In the genomic region with DNA sequence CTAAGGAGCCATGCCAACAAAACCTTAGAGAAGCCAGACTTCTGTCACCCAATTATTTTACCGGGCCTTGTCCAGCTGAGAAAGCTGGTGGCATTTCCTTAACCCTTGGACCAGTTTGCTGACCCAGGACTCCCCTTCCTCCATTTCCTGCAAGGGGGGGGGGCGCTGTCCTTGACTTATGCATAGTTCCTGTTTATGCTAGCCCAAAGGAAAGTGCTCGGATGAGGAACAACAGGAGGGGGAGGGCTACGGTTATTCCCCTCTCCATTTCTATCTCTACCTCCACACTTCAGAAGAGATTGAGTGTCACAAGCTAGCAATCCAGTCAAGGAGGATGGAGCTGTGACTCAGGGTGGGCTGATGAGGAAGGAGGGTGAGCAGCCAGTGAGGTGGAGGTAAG, we compare ENCODE assay signal across 22 mouse cellular contexts. TPM values are rescaled to one million over a fixed set of nuclear protein-coding genes. Genes with fewer than 3 reads are reported as not detected.
DNase-seq lines count a peak whose midpoint lies in the region; ATAC-seq and TF ChIP-seq lines count a peak whose summit lies in the region.
"Had no signal": no experiment of that assay in that cellular context is flagged by ENCODE, and none has a peak within 500 bp of the region (broad histone marks: within the 10 kb centered on the region; RNA-seq: fewer than 3 reads in every experiment).

No protein-coding gene starts in this region.

- no peak for TF ChIP-seq CTCF in heart, adult 2 months (IDR thresholded peaks at IDR 0.05)
- no peak for TF ChIP-seq CTCF in kidney, adult 2 months (conservative IDR thresholded peaks at IDR 0.05; ENCODE audit: insufficient read depth, insufficient read length, low read depth, low read length)
- TF ChIP-seq CTCF in lung, adult 2 months (IDR thresholded peaks at IDR 0.05; ENCODE audit: insufficient read depth, low read length) = no peak

- no peak overlapping the region for H3K4me2 ChIP-seq in kidney, embryonic 14.5 days (replicated peaks; ENCODE audit: low read depth, low read length)
- H3K4me2 ChIP-seq in forebrain, embryonic 11.5 days (ENCODE audit: low read depth, low read length, severe bottlenecking) = no peak overlapping the region
- H3K4me2 ChIP-seq: hindbrain, embryonic 13.5 days; liver, embryonic 15.5 days; midbrain, embryonic 13.5 days; neural tube, embryonic 12.5 days had no signal

- TF ChIP-seq EP300 in heart, adult 2 months (IDR thresholded peaks at IDR 0.05; ENCODE audit: insufficient read depth, low read depth, low read length) = no peak

- no peaks in the 10 kb centered on the region for H3K36me3 ChIP-seq in heart, adult 2 months (ENCODE audit: control insufficient read depth, insufficient read depth, low read length)
- no peaks in the 10 kb centered on the region for H3K36me3 ChIP-seq in kidney, adult 2 months (ENCODE audit: control insufficient read depth, insufficient read depth, low read length)
- no peaks in the 10 kb centered on the region for H3K36me3 ChIP-seq in kidney, embryonic 14.5 days (ENCODE audit: control insufficient read depth, insufficient read depth, low read length)
- H3K36me3 ChIP-seq in limb, embryonic 10.5 days = no peaks in the 10 kb centered on the region
- no peaks in the 10 kb centered on the region for H3K36me3 ChIP-seq in forebrain, embryonic 11.5 days (ENCODE audit: control insufficient read depth, insufficient read depth, low read length)
- H3K36me3 ChIP-seq: hindbrain, embryonic 13.5 days; liver, embryonic 15.5 days; midbrain, embryonic 13.5 days; neural tube, embryonic 12.5 days had no signal

- H3K27ac ChIP-seq in heart, adult 2 months = no peak overlapping the region
- no peak overlapping the region; the same call in 1 of the 2 replicates for H3K27ac ChIP-seq in kidney, adult 2 months (ENCODE audit: insufficient read depth, low read depth, low read length)
- H3K27ac ChIP-seq in kidney, embryonic 14.5 days (ENCODE audit: low read depth, low read length) = no peak overlapping the region
- 0 out of 2 replicates have a peak overlapping the region, but pooled peaks have one; percentile 10 for H3K27ac ChIP-seq in limb, embryonic 10.5 days
- no peak overlapping the region for H3K27ac ChIP-seq in forebrain, embryonic 11.5 days (ENCODE audit: low read depth, low read length)
- H3K27ac ChIP-seq: hindbrain, embryonic 13.5 days; liver, embryonic 15.5 days; midbrain, embryonic 13.5 days; neural tube, embryonic 12.5 days had no signal

- WGBS in heart, adult 2 months = 37% methylated on average over 4 of the region's 4 CpGs
- WGBS in kidney, adult 2 months = 27% methylated on average over 4 of the region's 4 CpGs
- 37% methylated on average over 4 of the region's 4 CpGs for WGBS in kidney, embryonic 14.5 days
- WGBS in lung, adult 2 months = 22% methylated on average over 4 of the region's 4 CpGs
- 45% methylated on average over 4 of the region's 4 CpGs for WGBS in limb, embryonic 10.5 days
- WGBS in forebrain, embryonic 11.5 days = 72% methylated on average over 4 of the region's 4 CpGs

- H3K9ac ChIP-seq in heart, adult 2 months (ENCODE audit: low read depth, low read length) = no peak overlapping the region
- no peak overlapping the region for H3K9ac ChIP-seq in kidney, embryonic 14.5 days (ENCODE audit: low read depth, low read length)
- H3K9ac ChIP-seq in forebrain, embryonic 11.5 days (ENCODE audit: low read length) = no peak overlapping the region
- H3K9ac ChIP-seq: hindbrain, embryonic 13.5 days; liver, embryonic 15.5 days; midbrain, embryonic 13.5 days; neural tube, embryonic 12.5 days had no signal

- no peaks in the 10 kb centered on the region for H3K79me2 ChIP-seq in heart, adult 2 months (replicated peaks; ENCODE audit: control insufficient read depth, insufficient read depth, low read length)

- no peaks in the 10 kb centered on the region for H3K9me3 ChIP-seq in kidney, embryonic 14.5 days (ENCODE audit: control insufficient read depth, low read length)
- no peaks in the 10 kb centered on the region for H3K9me3 ChIP-seq in limb, embryonic 10.5 days (replicated peaks)
- H3K9me3 ChIP-seq in forebrain, embryonic 11.5 days (ENCODE audit: control insufficient read depth, low read length) = no peaks in the 10 kb centered on the region
- H3K9me3 ChIP-seq: hindbrain, embryonic 13.5 days; liver, embryonic 15.5 days; midbrain, embryonic 13.5 days; neural tube, embryonic 12.5 days had no signal

- peaks cover 5% of the 10 kb centered on the region for H3K4me1 ChIP-seq in heart, adult 2 months (ENCODE audit: control insufficient read depth, insufficient read depth, low read length)
- H3K4me1 ChIP-seq in kidney, adult 2 months (ENCODE audit: control insufficient read depth, insufficient read depth, low read length) = no peaks in the 10 kb centered on the region
- peaks cover 10% of the 10 kb centered on the region; the same call in 1 of the 2 replicates for H3K4me1 ChIP-seq in kidney, embryonic 14.5 days (ENCODE audit: control insufficient read depth, insufficient read depth, low read length)
- peaks cover 5% of the 10 kb centered on the region; the same call in 1 of the 2 replicates for H3K4me1 ChIP-seq in lung, adult 2 months (ENCODE audit: control insufficient read depth, insufficient read depth, low read length)
- H3K4me1 ChIP-seq in limb, embryonic 10.5 days = peaks cover 40% of the 10 kb centered on the region
- H3K4me1 ChIP-seq in forebrain, embryonic 11.5 days (replicated peaks; ENCODE audit: control insufficient read depth, insufficient read depth, low read length) = no peaks in the 10 kb centered on the region; the same call in 1 of the 2 replicates
- H3K4me1 ChIP-seq: liver, embryonic 15.5 days had no signal

- intact Hi-C loops in heart, adult 2 months (cut with DNase I) = no loop called here

- no peak overlapping the region for H3K4me3 ChIP-seq in heart, adult 2 months
- no peak overlapping the region for H3K4me3 ChIP-seq in kidney, adult 2 months (ENCODE audit: insufficient read depth, low read depth, low read length)
- no peak overlapping the region for H3K4me3 ChIP-seq in kidney, embryonic 14.5 days (ENCODE audit: low read length)
- H3K4me3 ChIP-seq in lung, adult 2 months (replicated peaks; ENCODE audit: extremely low read depth, low read depth, low read length) = peak overlapping the region; percentile 17
- H3K4me3 ChIP-seq in limb, embryonic 10.5 days = no peak overlapping the region
- H3K4me3 ChIP-seq in forebrain, embryonic 11.5 days (ENCODE audit: low read depth, low read length) = no peak overlapping the region
- H3K4me3 ChIP-seq: hindbrain, embryonic 13.5 days; liver, embryonic 15.5 days; midbrain, embryonic 13.5 days; neural tube, embryonic 12.5 days had no signal

- no peaks in the 10 kb centered on the region for H3K27me3 ChIP-seq in heart, adult 2 months (ENCODE audit: control insufficient read depth, insufficient read depth, low read length)
- H3K27me3 ChIP-seq in kidney, adult 2 months (replicated peaks; ENCODE audit: control insufficient read depth, insufficient read depth, low read length) = no peaks in the 10 kb centered on the region
- H3K27me3 ChIP-seq in kidney, embryonic 14.5 days (ENCODE audit: control insufficient read depth, insufficient read depth, low read length) = no peaks in the 10 kb centered on the region; the same call in 1 of the 2 replicates
- peaks cover 5% of the 10 kb centered on the region; the same call in 1 of the 2 replicates for H3K27me3 ChIP-seq in limb, embryonic 10.5 days (ENCODE audit: low read depth, poor library complexity, severe bottlenecking)
- H3K27me3 ChIP-seq in forebrain, embryonic 11.5 days (ENCODE audit: control insufficient read depth, insufficient read depth, low read length) = no peaks in the 10 kb centered on the region
- H3K27me3 ChIP-seq: CH12.LX; neural tube, embryonic 12.5 days had no signal

- no peak for ATAC-seq in kidney, embryonic 14.5 days (ENCODE audit: low FRiP score, low TSS enrichment)
- no peak for ATAC-seq in forebrain, embryonic 11.5 days (replicated peaks; ENCODE audit: low FRiP score)
- ATAC-seq: inflammation-experienced regulatory T-cells, adult 6 months; midbrain, embryonic 13.5 days had no signal

- DNase-seq in heart, adult 11 months = peak; percentile 91
- DNase-seq in heart, adult 2 months = no peak
- DNase-seq in kidney, adult 2 months = peak; percentile 27
- no peak for DNase-seq in lung, adult 2 months
- DNase-seq in lung, postnatal 25 days (ENCODE audit: low spot score) = no peak
- DNase-seq in limb, embryonic 10.5 days (ENCODE audit: low spot score) = no peak
- no peak for DNase-seq in forebrain, embryonic 11.5 days (ENCODE audit: low spot score)
- DNase-seq: cerebellum, adult 18-20 months; cerebellum, postnatal 25 days; layer of hippocampus, adult 9-11 months; right cerebral cortex, postnatal 4 days; thymus, postnatal 14 days had no signal

- TF ChIP-seq POLR2A in heart, adult 2 months (IDR thresholded peaks at IDR 0.05; ENCODE audit: insufficient read depth, low read depth, low read length) = no peak
- TF ChIP-seq POLR2A in kidney, adult 2 months (IDR thresholded peaks at IDR 0.05; ENCODE audit: low read depth, low read length) = no peak
- TF ChIP-seq POLR2A in lung, adult 2 months (IDR thresholded peaks at IDR 0.05; ENCODE audit: borderline replicate concordance, extremely low read depth, low read depth, low read length) = no peak

RNA-seq across cellular contexts. Expression of gene Hcn4, which starts 20.9 kb away (rescaled TPM):
- total RNA-seq in heart, adult 2 months (2021) = 1 to 10 TPM; 8.1 to 9.1 TPM
- 6.1 and 7.7 TPM in 2 replicates for polyA plus RNA-seq in heart, adult 2 months (2012; rRNA removed)
- polyA plus RNA-seq in kidney, adult 2 months (2012; rRNA removed) = 0.25 and 0.30 TPM in 2 replicates
- polyA plus RNA-seq in kidney, embryonic 14.5 days (2014; fragmentation: Nextera tagmentation; extraction: Ambion mirVana) = 0.36 and 0.51 TPM in 2 replicates
- 0.62 and 0.67 TPM in 2 replicates for polyA plus RNA-seq in lung, adult 2 months (2012; rRNA removed)
- polyA plus RNA-seq in limb, embryonic 10.5 days (2016; fragmentation: Nextera tagmentation; extraction: Ambion mirVana) = 0.19 and 0.33 TPM in 2 replicates
- polyA plus RNA-seq in forebrain, embryonic 11.5 days (2014; fragmentation: Nextera tagmentation; extraction: Ambion mirVana) = 0.68 and 1.5 TPM in 2 replicates
- total RNA-seq: CH12.LX; megakaryocyte progenitor cell, adult 5-6 weeks; MEL had no signal
- polyA plus RNA-seq: inflammation-experienced regulatory T-cells, adult 6 months; liver, embryonic 15.5 days had no signal

RNA-seq across cellular contexts. Expression of gene Rec114, which starts 58.5 kb away (rescaled TPM):
- total RNA-seq in heart, adult 2 months (2021) = 10 to 100 TPM in 1 of 2 experiments, 1 to 10 TPM in 1; 1.8 to 13.6 TPM
- 2.5 TPM in 1 of 2 replicates, not detected in the other for polyA plus RNA-seq in heart, adult 2 months (2012; rRNA removed)
- 0.50 TPM in 1 of 2 replicates, not detected in the other for polyA plus RNA-seq in kidney, adult 2 months (2012; rRNA removed)
- 1.7 and 2.1 TPM in 2 replicates for polyA plus RNA-seq in kidney, embryonic 14.5 days (2014; fragmentation: Nextera tagmentation; extraction: Ambion mirVana)
- polyA plus RNA-seq in lung, adult 2 months (2012; rRNA removed) = 0.24 and 0.48 TPM in 2 replicates
- polyA plus RNA-seq in limb, embryonic 10.5 days (2016; fragmentation: Nextera tagmentation; extraction: Ambion mirVana) = 1.4 and 1.7 TPM in 2 replicates
- polyA plus RNA-seq in forebrain, embryonic 11.5 days (2014; fragmentation: Nextera tagmentation; extraction: Ambion mirVana) = 0.91 and 2.0 TPM in 2 replicates
- total RNA-seq: CH12.LX; left cerebral cortex, adult 8-10 months had no signal

Comparison
In these comparisons a context has a peak if more than half of its experiments do, and no peak if none do; other contexts are left out.
1. DNase-seq: peak in heart, adult 11 months (single experiment) and kidney, adult 2 months (single experiment); none in heart, adult 2 months (0 of 2), lung, adult 2 months (single experiment), lung, postnatal 25 days (single experiment), limb, embryonic 10.5 days (single experiment) and forebrain, embryonic 11.5 days (single experiment).